Mouse (Mus musculus) adrenal gland, postnatal 10 days (tissue): ENCODE measurements around the gene Serbp1. TPM values are rescaled to one million over a fixed set of nuclear protein-coding genes. Genes with fewer than 3 reads are reported as not detected.

Experiments used
- DNase-seq: peaks from one replicate; pipeline ENCODE4 v3.0.0; 2021; ENCODE audit warnings: mixed read lengths
- total RNA-seq, 2 experiments: library from RNA; stranded (reverse); gene quantifications; 2 replicates each; pipeline ENCODE4 v1.2.3; 2021

Serbp1 gene
- total RNA-seq, 2 experiments from 2014 or later: 321 to 336 TPM

DNA sequence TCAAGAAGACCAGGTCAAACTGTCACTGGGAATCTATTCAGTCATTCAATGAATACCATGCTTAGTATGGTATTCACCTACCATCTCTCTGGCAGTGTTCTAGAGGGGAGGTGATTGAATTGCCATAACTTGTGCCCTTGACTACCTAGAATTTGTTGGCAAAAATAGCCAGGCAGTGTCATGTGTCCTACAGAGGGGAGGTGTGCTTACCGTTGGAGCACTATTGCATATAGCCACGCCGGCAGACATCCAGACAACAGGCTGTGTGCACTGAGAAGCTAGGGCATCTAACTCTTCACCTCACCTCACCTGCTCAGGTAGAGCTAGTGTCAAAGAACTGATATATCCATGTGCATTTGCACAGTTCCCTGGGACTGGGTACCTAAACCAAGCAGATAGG is 63.3 kb downstream of the Serbp1 start:
- no peak for DNase-seq

DNA sequence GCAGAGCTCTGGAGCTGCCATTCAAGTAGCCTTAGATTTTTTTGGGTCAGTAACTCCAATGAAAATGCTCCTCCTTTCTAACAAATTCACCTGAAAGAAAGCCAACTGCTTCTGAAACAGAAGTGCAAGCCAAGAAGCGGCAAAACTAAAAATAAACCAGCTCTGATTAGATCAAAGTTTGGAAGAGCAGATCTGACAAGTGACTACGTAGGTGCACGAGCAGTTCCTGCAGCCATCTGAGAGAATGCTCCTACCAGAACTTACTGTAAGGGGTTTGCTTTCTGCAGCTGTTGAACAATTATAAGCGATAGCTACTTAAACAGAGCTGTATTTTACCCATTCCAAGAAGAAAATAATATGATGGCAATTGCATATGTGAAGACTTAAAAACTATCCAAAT is 64.5 kb downstream of the Serbp1 start:
- no peak for DNase-seq

DNA sequence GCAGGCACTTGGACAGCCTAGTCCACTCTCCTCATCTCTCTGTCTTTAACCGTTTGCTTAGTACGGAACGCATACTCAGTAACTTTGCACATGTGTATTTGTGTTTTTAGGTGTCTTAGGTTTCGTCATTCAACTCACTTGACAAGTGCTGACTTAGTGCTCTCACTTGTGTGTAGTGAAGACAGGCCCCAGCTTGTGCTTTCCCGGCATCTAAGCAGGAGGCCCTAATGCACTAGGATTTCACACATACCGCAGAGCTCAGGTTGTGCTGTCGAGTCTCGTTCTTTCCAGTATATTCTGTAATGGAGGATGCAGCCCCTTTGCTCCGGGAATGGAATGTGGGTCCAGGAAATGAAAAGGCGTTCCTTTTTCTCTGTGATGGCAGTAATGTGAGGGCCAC is 65.2 kb downstream of the Serbp1 start:
- DNase-seq: no peak

DNA sequence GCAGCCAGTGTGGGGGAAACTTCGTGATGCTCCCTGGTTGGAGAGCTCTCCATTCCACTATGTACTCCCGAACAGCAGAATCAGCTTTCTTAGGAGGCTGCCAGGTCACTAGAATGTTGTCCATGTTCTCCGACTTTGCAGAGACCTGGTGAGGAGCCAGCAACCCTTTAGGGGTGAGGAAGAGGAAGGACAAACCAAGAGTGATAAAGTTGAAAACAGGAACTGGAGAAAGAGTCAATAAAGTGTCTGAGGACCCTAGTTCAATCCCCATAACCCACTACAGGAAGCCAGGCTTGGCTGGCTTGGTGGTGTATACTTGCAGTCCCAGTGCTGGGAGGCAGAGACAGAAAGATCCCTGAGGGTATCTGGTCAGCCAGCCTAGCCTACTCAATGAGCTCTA is 71.0 kb downstream of the Serbp1 start:
- DNase-seq: no peak

DNA sequence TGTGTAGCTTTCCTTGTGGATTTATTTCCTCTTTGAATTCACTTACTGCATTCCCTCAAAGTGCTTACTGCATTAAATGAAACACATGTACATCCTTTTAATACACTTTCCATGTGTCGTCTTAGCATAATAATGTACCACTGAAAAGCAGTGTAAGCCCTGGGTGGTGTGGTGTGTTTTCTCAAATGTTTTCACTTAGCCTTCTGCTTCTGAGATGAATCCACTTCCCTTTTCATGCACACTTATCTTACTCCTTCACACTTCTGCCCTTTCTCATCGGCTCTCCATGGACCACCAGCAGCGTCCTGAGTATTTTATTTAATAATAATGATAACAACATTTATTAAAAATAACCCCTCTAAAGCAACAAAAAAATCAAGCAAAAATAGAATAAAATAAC is 71.8 kb downstream of the Serbp1 start:
- DNase-seq: no peak

DNA sequence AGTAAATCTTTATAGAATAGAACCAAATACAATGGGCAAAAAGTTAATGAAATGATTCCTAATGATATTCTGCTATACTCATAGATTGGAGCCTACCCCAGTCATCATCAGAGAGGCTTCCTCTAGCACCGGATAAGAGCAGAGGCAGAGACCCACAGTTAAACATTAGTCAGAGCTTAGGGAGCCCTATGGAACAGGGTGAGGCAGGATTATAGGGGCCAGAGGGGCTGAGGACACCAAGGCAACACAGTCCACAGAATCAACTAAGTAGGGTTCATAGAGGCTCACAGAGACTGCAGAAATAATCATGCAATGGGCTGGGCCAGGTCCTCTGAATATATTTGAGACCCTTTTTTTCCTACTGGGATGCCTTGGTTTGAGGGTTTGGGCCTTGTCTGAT is 76.7 kb downstream of the Serbp1 start:
- no peak for DNase-seq

DNA sequence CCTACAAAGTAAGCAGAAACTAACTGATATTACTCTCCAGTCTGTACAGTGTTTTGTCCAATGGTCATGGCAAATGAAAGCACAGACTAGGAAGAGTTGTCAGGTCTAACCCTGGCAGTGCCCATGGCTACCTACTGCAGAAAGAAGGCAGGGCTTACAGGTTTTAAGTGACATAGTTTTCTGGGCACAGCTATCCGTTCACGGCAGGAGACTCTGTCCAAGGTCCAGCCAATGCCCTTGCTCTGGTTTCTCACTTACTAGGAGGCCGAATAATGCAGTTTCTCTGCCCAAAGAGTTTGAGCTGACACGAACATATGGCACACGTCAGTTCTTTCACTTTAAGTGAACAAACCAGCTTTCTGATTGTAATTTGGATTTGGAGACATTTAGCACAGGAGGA is 79.1 kb downstream of the Serbp1 start:
- DNase-seq: no peak

DNA sequence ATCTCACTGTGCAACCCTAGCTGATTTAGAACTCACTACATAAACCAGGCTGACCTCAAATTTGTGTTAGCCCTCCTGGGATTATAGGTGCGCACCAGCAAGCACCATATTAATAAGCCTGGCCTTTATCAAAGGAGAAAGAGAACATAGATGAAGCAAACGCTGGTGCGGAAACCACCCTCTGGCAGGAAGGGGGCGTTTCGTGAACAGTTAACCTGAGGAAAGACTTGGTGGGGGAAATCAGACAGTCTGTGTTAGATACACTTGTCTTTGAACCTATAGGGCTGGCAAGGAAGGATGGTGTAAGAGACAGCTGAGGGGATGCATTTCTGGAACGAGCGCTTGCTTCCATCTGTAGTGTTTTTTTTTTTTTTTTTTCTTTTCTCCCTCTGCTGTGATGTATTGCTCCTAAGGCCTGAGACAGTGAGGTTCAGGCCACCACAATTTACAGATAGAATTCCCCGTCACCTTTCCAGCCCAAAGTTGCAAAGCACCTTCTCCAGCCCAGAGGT is 79.9 kb downstream of the Serbp1 start:
- no peak for DNase-seq

DNA sequence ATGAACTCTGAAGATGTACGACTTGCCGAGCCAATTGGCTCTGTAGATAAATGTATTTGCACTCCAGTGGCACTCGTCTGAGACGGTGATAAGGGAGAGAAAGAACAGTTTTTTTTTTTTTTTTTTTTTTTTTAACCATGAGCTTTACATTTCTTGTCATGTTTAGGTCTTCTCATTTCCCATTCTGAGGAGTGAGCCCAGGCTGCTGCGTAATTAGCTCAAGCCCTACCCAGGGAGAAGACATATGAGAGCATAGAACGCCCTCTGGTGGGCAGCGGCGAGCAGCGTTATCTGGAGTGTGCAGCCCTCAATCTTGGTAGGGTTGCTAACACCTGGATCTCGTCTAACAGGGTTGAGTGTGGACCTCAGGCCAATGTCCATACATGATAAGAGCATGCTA is 80.5 kb downstream of the Serbp1 start:
- DNase-seq: peak; percentile 85

DNA sequence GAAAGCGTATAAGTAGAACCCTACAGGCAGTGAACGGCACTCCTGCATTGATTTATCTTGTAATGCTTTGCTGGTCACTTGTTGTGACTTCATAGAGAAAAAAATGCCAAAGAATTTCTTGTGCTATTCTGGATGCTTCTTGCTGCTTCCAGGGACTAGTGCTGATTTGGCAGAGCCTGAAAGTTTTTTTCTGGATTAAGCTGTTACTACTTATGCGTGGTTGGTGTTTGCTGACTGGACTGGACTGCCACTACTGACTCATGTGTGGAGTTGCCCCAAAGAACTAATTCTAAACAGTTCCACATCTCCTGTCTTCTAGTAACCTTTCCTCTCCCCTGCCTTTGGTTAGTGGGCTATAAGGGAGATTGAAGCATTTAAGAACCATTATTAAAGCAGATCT is 85.8 kb downstream of the Serbp1 start:
- DNase-seq: no peak

DNA sequence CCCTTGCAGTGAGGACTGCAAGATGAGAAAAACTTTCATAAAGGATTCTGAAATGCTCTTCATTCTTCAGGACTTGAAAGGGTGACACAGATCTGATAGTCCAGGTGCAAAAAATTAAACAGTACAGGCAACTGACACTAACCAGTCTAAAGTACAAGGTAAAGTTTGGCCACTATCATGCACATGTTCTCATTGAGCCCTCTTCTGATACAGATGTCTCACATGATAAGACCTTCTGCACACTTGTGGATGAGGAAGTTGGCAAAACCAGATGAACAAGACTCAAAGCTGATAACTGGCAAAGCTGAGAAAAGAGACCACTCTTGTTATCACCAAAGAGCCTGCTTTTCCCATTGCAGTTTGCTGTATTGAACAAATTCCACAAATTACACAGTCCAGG is 100.0 kb downstream of the Serbp1 start:
- no peak for DNase-seq

DNA sequence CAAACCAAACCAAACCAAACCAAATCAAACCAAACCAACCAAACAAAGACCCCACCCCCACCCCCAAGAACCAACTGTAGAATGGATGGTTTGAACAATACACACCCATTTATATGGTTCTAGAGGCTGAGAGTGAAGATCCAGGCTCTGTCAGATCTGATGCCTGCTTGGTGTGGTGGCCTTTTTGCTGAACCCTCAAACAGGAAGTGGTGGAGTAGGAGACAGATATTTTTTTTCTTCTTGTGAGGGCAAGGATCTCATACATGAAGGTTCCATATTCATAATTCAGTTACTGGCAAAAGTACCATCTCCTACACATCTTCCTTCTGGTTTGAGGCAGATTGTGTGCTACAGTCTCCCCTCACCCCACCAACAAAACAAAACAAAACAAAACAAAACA is 101.5 kb downstream of the Serbp1 start:
- DNase-seq: no peak

Other genes with a start within 250 kb of the Serbp1 start
- 10 to 100 TPM; 11.6 to 16.2 TPM for gene Gadd45a, start 200.7 kb upstream of the Serbp1 start, total RNA-seq
- under 1 TPM; 0.15 to 0.21 TPM for gene Il12rb2, start 138.0 kb downstream of the Serbp1 start, total RNA-seq